Mouse (Mus musculus) skeletal muscle tissue, adult 2 months (tissue): ENCODE results near the gene Zfp60.
"Not testable (repeated sequence)": the region's sequence is repeated elsewhere in the genome, so short reads cannot be mapped to it uniquely, and the experiment has no call there.

Experiments
- DNase-seq: peaks from one replicate; pipeline ENCODE4 v3.0.0-alpha.2; 2012; ENCODE audit warnings: low read depth, low spot score

Zfp60 gene

GRCm38 (mm10) chr7:27793865-27794264 is 62.7 kb downstream of the Zfp60 start:
- DNase-seq, result not testable (repeated sequence)

DNA sequence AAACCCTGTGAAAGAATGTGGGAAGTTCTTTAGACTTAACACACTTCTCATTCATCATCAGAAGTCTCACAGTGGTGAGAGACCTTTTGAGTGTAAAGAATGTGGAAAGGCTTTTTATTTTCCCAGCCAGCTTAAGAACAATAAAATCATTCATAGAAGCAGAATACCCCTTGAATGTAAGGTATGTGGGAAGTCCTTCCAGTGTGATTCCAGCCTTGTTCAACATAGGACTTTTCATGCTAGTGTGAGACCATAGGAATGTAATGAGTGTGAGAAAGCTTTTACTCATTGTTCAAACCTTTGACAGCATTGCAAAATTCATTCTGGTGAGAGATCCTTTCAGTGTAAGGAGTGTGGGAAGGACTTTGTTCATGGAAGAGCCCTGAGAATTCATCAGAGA is 63.4 kb downstream of the Zfp60 start:
- no peak for DNase-seq

GRCm38 (mm10) chr7:27797906-27798811 is 67.0 kb downstream of the Zfp60 start:
- no peak for DNase-seq

- no peak for DNase-seq
These were observed 69.9 kb downstream of the Zfp60 start for GRCm38 (mm10) chr7:27801137-27801536.

DNA sequence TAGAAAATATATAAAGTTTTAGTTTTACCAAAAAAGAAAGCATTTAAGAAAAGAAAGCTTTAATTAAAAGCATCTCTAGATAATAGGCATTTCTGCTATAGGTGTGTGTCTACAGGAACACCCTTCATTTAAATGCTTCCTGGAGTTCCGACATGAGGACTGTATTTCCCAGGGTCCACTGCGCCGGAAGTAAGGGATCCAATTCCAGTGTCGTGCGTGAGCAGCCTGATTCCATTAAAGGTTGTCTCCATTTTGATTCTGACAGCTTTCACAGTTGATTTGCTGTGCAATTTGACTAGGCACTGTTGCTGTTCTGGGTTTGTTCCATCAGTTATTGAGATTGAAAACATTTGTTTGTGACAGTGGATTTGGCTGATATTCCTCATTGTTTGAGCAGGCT is 71.8 kb downstream of the Zfp60 start:
- DNase-seq, result no peak
